Mouse (Mus musculus): ENCODE measurements around the gene Zpbp2. TPM values are rescaled to one million over a fixed set of nuclear protein-coding genes. Genes with fewer than 3 reads are reported as not detected.
A peak's percentile ranks its signal among the peaks of the same experiment; 100 is the strongest.
"Not testable (repeated sequence)": the region's sequence is repeated elsewhere in the genome, so short reads cannot be mapped to it uniquely, and the experiment has no call there.

The Zpbp2 gene
- polyA plus RNA-seq, 1 experiment from 2014 or later = 0.15 TPM

- Histone ChIP-seq H3K4me2 (no peak overlapping the region), H3K4me1 (peaks cover 40% of the 10 kb centered on the region), H3K36me3 (no peaks in the 10 kb centered on the region), H3K9ac (no peak overlapping the region), H3K4me3 (no peak overlapping the region), H3K9me3 (no peaks in the 10 kb centered on the region), H3K27me3 (replicated peaks) (peaks cover 29% of the 10 kb centered on the region), H3K27ac (replicated peaks) (no peak overlapping the region)
- ATAC-seq (ENCODE audit: extremely low read depth, insufficient number of reproducible peaks, low FRiP score, low TSS enrichment) = no peak
- 76% methylated on average over 6 of the region's 6 CpGs for WGBS
These were observed 44.1 kb downstream of the Zpbp2 start for GRCm38 (mm10) chr11:98595021-98595420.

GRCm38 (mm10) chr11:98595473-98595872 lies 44.6 kb downstream of the Zpbp2 start:
- H3K9ac ChIP-seq = no peak overlapping the region
- H3K4me2 ChIP-seq = no peak overlapping the region
- no peak overlapping the region for H3K27ac ChIP-seq (replicated peaks)
- H3K4me3 ChIP-seq = no peak overlapping the region
- H3K9me3 ChIP-seq = no peaks in the 10 kb centered on the region
- no peaks in the 10 kb centered on the region for H3K36me3 ChIP-seq
- WGBS = 61% methylated on average over 10 of the region's 10 CpGs
- H3K4me1 ChIP-seq = peaks cover 40% of the 10 kb centered on the region
- no peak for ATAC-seq (ENCODE audit: extremely low read depth, insufficient number of reproducible peaks, low FRiP score, low TSS enrichment)
- H3K27me3 ChIP-seq (replicated peaks) = peaks cover 33% of the 10 kb centered on the region

- Histone ChIP-seq H3K4me1 (peaks cover 41% of the 10 kb centered on the region), H3K4me2 (no peak overlapping the region), H3K4me3 (no peak overlapping the region), H3K36me3 (no peaks in the 10 kb centered on the region), H3K9ac (no peak overlapping the region), H3K9me3 (no peaks in the 10 kb centered on the region), H3K27me3 (replicated peaks) (peaks cover 34% of the 10 kb centered on the region), H3K27ac (replicated peaks) (no peak overlapping the region)
- WGBS = 73% methylated on average over 3 of the region's 3 CpGs
- no peak for ATAC-seq (ENCODE audit: extremely low read depth, insufficient number of reproducible peaks, low FRiP score, low TSS enrichment)
These were observed 45.1 kb downstream of the Zpbp2 start for GRCm38 (mm10) chr11:98595955-98596354.

GRCm38 (mm10) chr11:98597363-98597762 lies 46.5 kb downstream of the Zpbp2 start:
- Histone ChIP-seq H3K4me1 (peaks cover 43% of the 10 kb centered on the region), H3K4me2 (no peak overlapping the region), H3K4me3 (no peak overlapping the region), H3K27me3 (replicated peaks) (peaks cover 34% of the 10 kb centered on the region), H3K27ac (replicated peaks) (no peak overlapping the region), H3K9me3 (no peaks in the 10 kb centered on the region), H3K36me3 (no peaks in the 10 kb centered on the region), H3K9ac (0 out of 2 replicates have a peak overlapping the region, but pooled peaks have one; percentile 24)
- ATAC-seq (ENCODE audit: extremely low read depth, insufficient number of reproducible peaks, low FRiP score, low TSS enrichment) = no peak
- WGBS = 35% methylated on average over 6 of the region's 6 CpGs

GRCm38 (mm10) chr11:98597991-98598390 lies 47.1 kb downstream of the Zpbp2 start, which contains the start of gene Lrrc3c:
Lrrc3c (plus strand) TSS chr11:98598291.
- peaks cover 35% of the 10 kb centered on the region for H3K27me3 ChIP-seq (replicated peaks)
- WGBS = 88% methylated on average over 8 of the region's 8 CpGs
- H3K4me1 ChIP-seq = peaks cover 41% of the 10 kb centered on the region
- no peaks in the 10 kb centered on the region for H3K36me3 ChIP-seq
- peak within 1 kb of the TSS; percentile 47 for H3K9ac ChIP-seq
- H3K4me2 ChIP-seq = peak within 1 kb of the TSS; percentile 22; the same call in 1 of the 2 replicates
- ATAC-seq (ENCODE audit: extremely low read depth, insufficient number of reproducible peaks, low FRiP score, low TSS enrichment) = no peak
- H3K27ac ChIP-seq (replicated peaks) = no peak within 1 kb of the TSS
- 0 out of 2 replicates have a peak within 1 kb of the TSS, but pooled peaks have one; percentile 2 for H3K4me3 ChIP-seq
- H3K9me3 ChIP-seq = no peaks in the 10 kb centered on the region

GRCm38 (mm10) chr11:98598851-98599290 lies 48.0 kb downstream of the Zpbp2 start:
- H3K4me3 ChIP-seq = 0 out of 2 replicates have a peak overlapping the region, but pooled peaks have one; percentile 2
- 46% methylated on average over 18 of the region's 18 CpGs for WGBS
- H3K9me3 ChIP-seq = no peaks in the 10 kb centered on the region
- no peak for ATAC-seq (ENCODE audit: extremely low read depth, insufficient number of reproducible peaks, low FRiP score, low TSS enrichment)
- H3K4me1 ChIP-seq = peaks cover 38% of the 10 kb centered on the region
- peak overlapping the region; percentile 22; the same call in 1 of the 2 replicates for H3K4me2 ChIP-seq
- H3K36me3 ChIP-seq = no peaks in the 10 kb centered on the region
- H3K27ac ChIP-seq (replicated peaks) = no peak overlapping the region
- H3K27me3 ChIP-seq (replicated peaks) = peaks cover 39% of the 10 kb centered on the region
- peak overlapping the region; percentile 47 for H3K9ac ChIP-seq

- peak overlapping the region; percentile 22; the same call in 1 of the 2 replicates for H3K4me2 ChIP-seq
- H3K27ac ChIP-seq (replicated peaks) = no peak overlapping the region
- peak overlapping the region; percentile 47 for H3K9ac ChIP-seq
- peaks cover 39% of the 10 kb centered on the region for H3K27me3 ChIP-seq (replicated peaks)
- WGBS = 17% methylated on average over 18 of the region's 18 CpGs
- H3K4me1 ChIP-seq = peaks cover 34% of the 10 kb centered on the region
- H3K4me3 ChIP-seq = 0 out of 2 replicates have a peak overlapping the region, but pooled peaks have one; percentile 2
- ATAC-seq (ENCODE audit: extremely low read depth, insufficient number of reproducible peaks, low FRiP score, low TSS enrichment) = no peak; the same call in 1 of the 2 replicates
- H3K9me3 ChIP-seq = no peaks in the 10 kb centered on the region
- H3K36me3 ChIP-seq = no peaks in the 10 kb centered on the region
These were observed 48.4 kb downstream of the Zpbp2 start for GRCm38 (mm10) chr11:98599291-98599690.

GRCm38 (mm10) chr11:98602090-98602690 lies 51.3 kb downstream of the Zpbp2 start:
- no peaks in the 10 kb centered on the region for H3K36me3 ChIP-seq
- peak overlapping the region; percentile 44 for H3K4me3 ChIP-seq
- H3K4me1 ChIP-seq = peaks cover 31% of the 10 kb centered on the region
- H3K9ac ChIP-seq = peak overlapping the region; percentile 47
- H3K27ac ChIP-seq (replicated peaks) = no peak overlapping the region
- ATAC-seq (ENCODE audit: extremely low read depth, insufficient number of reproducible peaks, low FRiP score, low TSS enrichment) = peak; percentile 60; the same call in 1 of the 2 replicates
- 1% methylated on average over 20 of the region's 20 CpGs for WGBS
- H3K4me2 ChIP-seq = peak overlapping the region; percentile 66
- peaks cover 51% of the 10 kb centered on the region for H3K27me3 ChIP-seq (replicated peaks)
- no peaks in the 10 kb centered on the region for H3K9me3 ChIP-seq

- no peak for ATAC-seq (ENCODE audit: extremely low read depth, insufficient number of reproducible peaks, low FRiP score, low TSS enrichment)
- 71% methylated on average over 2 of the region's 2 CpGs for WGBS
These were observed 53.1 kb downstream of the Zpbp2 start for GRCm38 (mm10) chr11:98603953-98604352.

GRCm38 (mm10) chr11:98604911-98605310 lies 54.0 kb downstream of the Zpbp2 start:
- not testable (repeated sequence) for H3K4me3 ChIP-seq; ATAC-seq (ENCODE audit: extremely low read depth, insufficient number of reproducible peaks, low FRiP score, low TSS enrichment); H3K4me2 ChIP-seq; H3K9ac ChIP-seq; H3K27ac ChIP-seq (replicated peaks); H3K9me3 ChIP-seq; H3K36me3 ChIP-seq
- Histone ChIP-seq H3K4me1 (peaks cover 19% of the 10 kb centered on the region), H3K27me3 (replicated peaks) (peaks cover 41% of the 10 kb centered on the region)
- WGBS = 66% methylated on average over 6 of the region's 6 CpGs

More at GRCm38 (mm10) chr11:98603953-98604352, 53.1 kb downstream of the Zpbp2 start:
- Histone ChIP-seq H3K4me2 (no peak overlapping the region), H3K4me1 (peaks cover 25% of the 10 kb centered on the region), H3K36me3 (no peaks in the 10 kb centered on the region), H3K9ac (no peak overlapping the region), H3K4me3 (no peak overlapping the region), H3K27me3 (replicated peaks) (peaks cover 44% of the 10 kb centered on the region), H3K27ac (replicated peaks) (no peak overlapping the region), H3K9me3 (no peaks in the 10 kb centered on the region)

GRCm38 (mm10) chr11:98606763-98607162 lies 55.9 kb downstream of the Zpbp2 start:
- WGBS = 8% methylated on average over 3 of the region's 3 CpGs
- no peaks in the 10 kb centered on the region for H3K9me3 ChIP-seq
- H3K27me3 ChIP-seq (replicated peaks) = peaks cover 35% of the 10 kb centered on the region
- peaks cover 8% of the 10 kb centered on the region for H3K4me1 ChIP-seq
- H3K36me3 ChIP-seq = no peaks in the 10 kb centered on the region
- ATAC-seq (ENCODE audit: extremely low read depth, insufficient number of reproducible peaks, low FRiP score, low TSS enrichment) = no peak
- no peak overlapping the region for H3K27ac ChIP-seq (replicated peaks)
- no peak overlapping the region for H3K4me3 ChIP-seq
- no peak overlapping the region for H3K4me2 ChIP-seq
- H3K9ac ChIP-seq = no peak overlapping the region

All from heart, embryonic 13.5 days (tissue).